Mouse (Mus musculus) testis, adult 2 months (tissue): Measurements from ENCODE around the gene Twsg1.

Experiments
- CTCF ChIP-seq: fragments of 200-500 bp; IDR thresholded peaks from 2 replicates; pipeline ENCODE4 v1.5.1; 2012; ENCODE audit warnings: low read depth, mild to moderate bottlenecking, inconsistent platforms, low read length, moderate library complexity; ENCODE audit not compliant: control insufficient read depth, insufficient read depth, insufficient replicate concordance
- POLR2A ChIP-seq: fragments of 200-500 bp; IDR thresholded peaks from 2 replicates; pipeline ENCODE4 v1.6.1; 2012; ENCODE audit warnings: low read depth, mild to moderate bottlenecking, inconsistent platforms, low read length, moderate library complexity; ENCODE audit not compliant: control insufficient read depth

DNA sequence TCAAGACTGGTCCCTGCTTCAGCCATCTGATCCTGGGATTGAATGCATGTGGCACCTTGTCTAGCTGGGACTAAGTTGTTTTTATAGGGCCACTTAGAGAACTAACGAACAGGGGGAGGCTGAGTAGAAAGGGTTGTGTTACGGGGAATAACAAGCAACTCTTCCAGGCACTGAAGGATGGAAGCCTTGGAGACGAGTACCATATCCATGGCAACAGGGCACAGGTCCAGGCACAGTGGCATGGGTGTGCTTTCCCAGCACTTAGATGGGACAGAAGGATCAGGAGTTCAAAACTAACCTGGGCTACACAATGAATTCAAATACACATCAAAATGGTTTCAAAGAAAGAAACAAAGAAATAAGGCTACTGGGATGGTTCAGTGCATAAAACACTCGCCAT, 23.9 kb downstream of the Twsg1 start:
- TF ChIP-seq POLR2A: no peak
- no peak for TF ChIP-seq CTCF
